Mouse (Mus musculus) kidney, postnatal 0 days (tissue): Measurements from ENCODE around the gene Kifc1. TPM values are rescaled to one million over a fixed set of nuclear protein-coding genes. Genes with fewer than 3 reads are reported as not detected.

Experiments
- ATAC-seq: fragments of 200-750 bp; cut with Nextera tagmentation; replicated peaks from 2 replicates; pipeline ENCODE4 v1.8.0; 2017; ENCODE audit warnings: low read depth, moderate number of reproducible peaks, moderate TSS enrichment, moderate library complexity; ENCODE audit not compliant: low FRiP score
- DNase-seq: peaks from one replicate; pipeline ENCODE4 v3.0.0-alpha.2; 2016; ENCODE audit warnings: low spot score
- H3K27ac ChIP-seq: fragments of 300-500 bp; sonication (generic); 2 replicates; pipeline ENCODE4 v1.5.1; 2014; ENCODE audit warnings: mild to moderate bottlenecking
- H3K27me3 ChIP-seq: fragments of 300-500 bp; sonication (generic); 2 replicates; pipeline ENCODE4 v1.6.1; 2014; ENCODE audit warnings: low read length, mixed read lengths; ENCODE audit not compliant: insufficient read depth
- H3K36me3 ChIP-seq: fragments of 300-500 bp; sonication (generic); 2 replicates; pipeline ENCODE4 v1.6.1; 2014; ENCODE audit warnings: low read length, mixed read lengths; ENCODE audit not compliant: insufficient read depth
- H3K4me1 ChIP-seq: fragments of 300-500 bp; sonication (generic); replicated peaks from 2 replicates; pipeline ENCODE4 v1.6.1; 2014; ENCODE audit warnings: antibody characterized with exemption, low read length, mixed read lengths; ENCODE audit not compliant: insufficient read depth
- H3K4me2 ChIP-seq: fragments of 300-500 bp; sonication (generic); 2 replicates; pipeline ENCODE4 v1.6.1; 2014; ENCODE audit warnings: mild to moderate bottlenecking, low read length, moderate library complexity, mixed read lengths
- H3K4me3 ChIP-seq: fragments of 300-500 bp; sonication (generic); replicated peaks from 2 replicates; pipeline ENCODE4 v1.5.1; 2014; ENCODE audit warnings: low read depth, low read length
- H3K9ac ChIP-seq: fragments of 300-500 bp; sonication (generic); 2 replicates; pipeline ENCODE4 v1.6.1; 2014; ENCODE audit warnings: low read depth, low read length
- H3K9me3 ChIP-seq: fragments of 300-500 bp; sonication (generic); replicated peaks from 2 replicates; pipeline ENCODE4 v1.6.1; 2016; ENCODE audit warnings: low read length, inconsistent platforms, mixed read lengths
- CTCF ChIP-seq: IDR thresholded peaks from 2 replicates; pipeline ENCODE4 v1.5.1; 2016; ENCODE audit warnings: antibody characterized with exemption, low read depth, mild to moderate bottlenecking, moderate library complexity
- WGBS: fragments of 180-500 bp; shearing (Covaris S2); extraction: QIAGEN DNeasy Blood & Tissue Kit; methylation state at CpG from one replicate; pipeline ENCODE4 v1.1.7; 2014; 5-methylcytosine and 5-hydroxymethylcytosine counted together
- polyA plus RNA-seq: library from polyadenylated mRNA; unstranded; fragments of >200 nt; fragmentation: Nextera tagmentation; extraction: Ambion mirVana; gene quantifications from 2 replicates; pipeline ENCODE4 v1.2.1, GENCODE M21; 2015

The Kifc1 gene
- polyA plus RNA-seq, 1 experiment from 2014 or later, result 3.4 TPM

DNA sequence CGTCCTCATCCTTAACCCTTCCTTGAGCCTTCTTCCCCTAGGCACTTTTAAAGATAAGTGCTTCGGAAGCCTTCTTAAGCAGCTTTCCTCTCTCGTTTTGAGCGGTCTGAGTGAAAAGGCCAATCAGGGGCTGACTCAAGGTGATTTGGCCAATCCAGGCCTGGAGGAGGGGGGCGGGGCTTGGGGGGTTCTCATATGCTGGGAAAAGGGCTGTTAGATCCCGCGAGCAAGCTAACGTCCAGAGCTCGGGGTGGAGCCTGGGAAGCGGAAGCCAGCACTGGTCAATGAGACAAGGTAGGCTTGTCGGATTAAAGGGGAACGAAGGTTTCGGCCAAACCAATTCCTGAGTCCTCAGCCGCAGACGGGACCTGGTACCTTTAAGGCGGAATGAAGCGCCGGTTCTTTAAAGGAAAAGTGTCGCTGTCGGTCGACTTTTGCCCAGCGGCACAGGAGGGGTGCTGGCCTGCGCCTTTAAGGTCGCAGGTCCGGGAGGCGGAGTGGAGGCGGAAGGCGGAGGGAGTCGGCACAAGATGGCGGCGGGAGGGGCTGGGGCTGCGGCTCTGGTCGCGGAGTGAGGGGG lies 25.3 kb upstream of the Kifc1 start, which contains the start of the genes Tapbp and Zbtb22:
Gene Tapbp (plus strand): TSS at position 229 of the 580 bp plus-strand sequence.
Gene Zbtb22 (plus strand): TSS at position 234 of the 580 bp plus-strand sequence.
- under 1% methylated on average over 34 of the region's 34 CpGs for WGBS

DNA sequence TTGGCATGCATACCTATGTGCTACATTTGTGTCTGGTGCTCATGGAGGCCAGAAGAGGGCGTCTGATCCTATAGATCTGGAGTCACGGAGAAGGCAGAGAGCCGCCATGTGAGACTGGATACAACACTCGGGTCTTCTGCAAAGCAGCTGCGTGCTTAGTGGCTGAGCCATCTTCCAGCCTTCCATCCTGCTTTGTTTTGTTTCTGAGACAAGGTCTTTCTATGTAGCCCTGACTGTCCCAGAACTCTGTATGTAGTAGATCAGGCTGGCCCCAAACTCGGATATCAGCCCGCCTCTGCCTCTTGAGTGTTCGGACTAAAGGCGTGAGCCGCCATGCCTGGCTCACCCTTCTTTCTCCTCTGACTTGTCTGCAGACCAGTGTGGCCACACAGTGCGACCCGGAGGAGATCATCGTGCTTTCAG lies 24.5 kb upstream of the Kifc1 start:
- no peak for ATAC-seq
- H3K27ac ChIP-seq, result peak overlapping the region; percentile 37; the same call in 1 of the 2 replicates

More for the DNA sequence above, 25.3 kb upstream of the Kifc1 start, which contains the start of the genes Tapbp and Zbtb22:
- TF ChIP-seq CTCF, result no peak
- no peaks in the 10 kb centered on the region for H3K9me3 ChIP-seq
- peaks cover 30% of the 10 kb centered on the region for H3K36me3 ChIP-seq
- ATAC-seq (peak; percentile 90), DNase-seq (peak; percentile 99)
- H3K4me3 ChIP-seq, result peak within 1 kb of the TSS; percentile 63
- peak within 1 kb of the TSS; percentile 69 for H3K9ac ChIP-seq
- no peaks in the 10 kb centered on the region for H3K27me3 ChIP-seq
- peaks cover 12% of the 10 kb centered on the region for H3K4me1 ChIP-seq
- H3K27ac ChIP-seq, result peak within 1 kb of the TSS; percentile 82
- H3K4me2 ChIP-seq, result peak within 1 kb of the TSS; percentile 70

GRCm38 (mm10) chr17:33913905-33914304 lies 23.4 kb upstream of the Kifc1 start:
- Histone ChIP-seq H3K9ac (no peak overlapping the region), H3K27ac (no peak overlapping the region), H3K36me3 (peaks cover 30% of the 10 kb centered on the region), H3K4me1 (peaks cover 18% of the 10 kb centered on the region), H3K4me3 (no peak overlapping the region), H3K9me3 (no peaks in the 10 kb centered on the region), H3K4me2 (no peak overlapping the region), H3K27me3 (no peaks in the 10 kb centered on the region)
- 94% methylated on average over 8 of the region's 8 CpGs for WGBS
- no peak for ATAC-seq
- DNase-seq, result no peak
- TF ChIP-seq CTCF, result no peak

More for the DNA sequence above, 24.5 kb upstream of the Kifc1 start:
- Histone ChIP-seq H3K36me3 (peaks cover 30% of the 10 kb centered on the region), H3K9ac (no peak overlapping the region), H3K9me3 (no peaks in the 10 kb centered on the region), H3K4me3 (no peak overlapping the region), H3K27me3 (no peaks in the 10 kb centered on the region), H3K4me1 (peaks cover 18% of the 10 kb centered on the region), H3K4me2 (peak overlapping the region; percentile 36; the same call in 1 of the 2 replicates)
- WGBS, result 72% methylated on average over 13 of the region's 13 CpGs
- DNase-seq, result no peak
- peak; percentile 33 for TF ChIP-seq CTCF

DNA sequence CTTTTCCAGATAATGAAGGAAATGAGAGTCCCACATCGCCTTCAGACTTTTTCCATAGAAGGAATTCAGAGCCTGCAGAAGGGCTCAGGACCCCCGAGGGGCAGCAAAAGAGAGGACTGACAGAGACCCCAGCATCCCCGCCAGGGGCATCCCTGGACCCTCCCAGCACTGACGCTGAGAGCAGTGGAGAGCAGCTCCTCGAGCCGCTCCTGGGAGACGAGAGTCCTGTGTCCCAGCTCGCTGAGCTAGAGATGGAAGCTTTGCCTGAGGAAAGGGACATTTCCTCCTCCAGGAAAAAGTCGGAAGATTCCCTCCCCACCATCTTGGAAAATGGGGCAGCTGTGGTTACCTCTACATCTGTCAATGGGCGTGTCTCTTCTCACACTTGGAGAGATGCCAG lies 22.8 kb upstream of the Kifc1 start:
- ATAC-seq, result no peak
- peaks cover 30% of the 10 kb centered on the region for H3K36me3 ChIP-seq

GRCm38 (mm10) chr17:33911813-33912414 lies 21.5 kb upstream of the Kifc1 start:
- 51% methylated on average over 28 of the region's 28 CpGs for WGBS
- Histone ChIP-seq H3K4me2 (peak overlapping the region; percentile 27), H3K9me3 (no peaks in the 10 kb centered on the region), H3K4me3 (no peak overlapping the region), H3K27me3 (no peaks in the 10 kb centered on the region), H3K27ac (no peak overlapping the region), H3K36me3 (peaks cover 30% of the 10 kb centered on the region), H3K4me1 (peaks cover 25% of the 10 kb centered on the region), H3K9ac (peak overlapping the region; percentile 23; the same call in 1 of the 2 replicates)
- TF ChIP-seq CTCF, result 0 out of 2 replicates have a peak, but pooled peaks have one; percentile 2
- no peak for DNase-seq
- ATAC-seq, result no peak

More for the DNA sequence above, 22.8 kb upstream of the Kifc1 start:
- no peak overlapping the region for H3K9ac ChIP-seq
- H3K4me2 ChIP-seq, result no peak overlapping the region
- H3K4me1 ChIP-seq, result peaks cover 20% of the 10 kb centered on the region
- H3K27ac ChIP-seq, result no peak overlapping the region
- H3K4me3 ChIP-seq, result no peak overlapping the region
- H3K27me3 ChIP-seq, result no peaks in the 10 kb centered on the region
- no peak for DNase-seq
- TF ChIP-seq CTCF, result no peak
- H3K9me3 ChIP-seq, result no peaks in the 10 kb centered on the region
- 90% methylated on average over 10 of the region's 10 CpGs for WGBS

DNA sequence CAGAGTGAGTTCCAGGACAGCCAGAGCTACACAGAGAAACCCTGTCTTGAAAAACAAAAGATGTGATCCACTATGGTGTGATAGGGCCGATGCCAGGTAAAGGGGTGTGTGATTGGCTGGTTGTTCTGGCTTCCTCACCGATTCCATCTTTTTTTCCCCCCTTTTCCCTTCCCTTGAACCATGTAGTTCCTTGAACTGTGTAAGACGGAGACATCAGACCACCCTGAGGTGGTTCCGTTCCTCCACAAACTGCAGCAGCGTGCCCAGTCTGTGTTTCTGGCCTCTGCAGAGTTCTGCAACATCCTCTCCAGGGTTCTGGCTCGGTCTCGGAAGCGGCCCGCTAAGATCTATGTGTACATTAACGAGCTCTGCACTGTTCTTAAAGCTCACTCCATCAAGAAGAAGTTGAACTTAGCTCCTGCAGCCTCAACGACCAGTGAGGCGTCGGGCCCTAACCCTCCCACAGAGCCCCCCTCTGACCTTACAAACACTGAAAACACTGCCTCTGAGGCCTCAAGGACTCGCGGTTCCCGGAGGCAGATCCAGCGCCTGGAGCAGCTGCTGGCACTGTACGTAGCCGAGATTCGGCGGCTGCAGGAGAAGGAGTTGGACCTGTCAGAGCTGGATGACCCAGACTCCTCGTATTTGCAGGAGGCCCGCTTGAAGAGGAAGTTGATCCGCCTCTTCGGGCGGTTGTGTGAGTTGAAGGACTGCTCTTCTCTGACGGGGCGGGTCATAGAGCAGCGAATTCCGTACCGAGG lies 20.8 kb upstream of the Kifc1 start:
- no peak for DNase-seq
- Histone ChIP-seq H3K4me2 (peak overlapping the region; percentile 27), H3K9ac (peak overlapping the region; percentile 23; the same call in 1 of the 2 replicates), H3K36me3 (peaks cover 30% of the 10 kb centered on the region), H3K4me1 (peaks cover 20% of the 10 kb centered on the region), H3K27ac (no peak overlapping the region), H3K27me3 (no peaks in the 10 kb centered on the region), H3K9me3 (no peaks in the 10 kb centered on the region), H3K4me3 (no peak overlapping the region)
- 56% methylated on average over 31 of the region's 31 CpGs for WGBS
- TF ChIP-seq CTCF, result no peak
- ATAC-seq, result no peak
